Mouse (Mus musculus) cerebellum, postnatal 14 days (tissue): ENCODE results near the gene Ckm.

ENCODE experiments used
- DNase-seq, 2 experiments: peaks; one replicate each; pipeline ENCODE4 v3.0.0; 2021; ENCODE audit warnings: mixed read lengths in 2 of 2

Ckm gene

DNA sequence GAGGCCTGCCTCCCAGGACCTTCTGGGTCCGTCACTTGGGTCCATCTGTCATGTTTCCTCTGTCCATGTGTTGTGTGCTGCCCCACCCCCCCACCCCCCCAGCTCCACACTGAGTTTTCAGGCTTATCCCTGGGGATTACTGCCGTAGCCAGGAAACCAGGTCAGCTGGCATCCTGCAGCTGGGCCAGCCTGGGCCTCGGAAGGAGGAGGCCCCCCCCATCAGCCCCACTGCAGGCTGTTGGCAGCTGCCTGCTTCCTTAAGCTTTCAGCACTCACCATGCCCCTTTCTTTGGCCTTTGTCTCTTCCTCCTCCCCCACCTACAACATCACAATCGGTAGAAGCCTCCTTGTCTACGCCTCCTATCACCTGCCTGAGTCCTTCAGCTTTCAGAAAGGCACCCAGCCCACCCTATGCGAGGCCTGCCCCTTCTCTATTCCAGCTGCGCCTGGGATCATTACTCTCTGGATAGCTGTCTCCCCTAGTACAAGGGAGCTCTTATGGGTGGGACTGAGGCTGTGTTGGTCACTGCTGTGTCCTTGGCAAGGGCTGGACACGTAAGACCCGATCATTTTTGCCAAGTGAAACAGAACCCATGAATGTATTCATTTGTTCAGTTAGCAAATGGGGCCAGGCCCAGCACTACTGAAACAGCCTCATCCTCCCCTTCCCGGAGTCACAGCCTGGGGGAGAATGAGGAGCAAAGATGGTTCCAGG is 15.7 kb upstream of the Ckm start:
- DNase-seq = no peak

GRCm38 (mm10) chr7:19394484-19394883 is 10.1 kb upstream of the Ckm start:
- no peak for DNase-seq

GRCm38 (mm10) chr7:19399496-19400280 is 4.9 kb upstream of the Ckm start:
- DNase-seq = no peak

- no peak for DNase-seq
Observed at GRCm38 (mm10) chr7:19400946-19401345, 3.6 kb upstream of the Ckm start.

DNA sequence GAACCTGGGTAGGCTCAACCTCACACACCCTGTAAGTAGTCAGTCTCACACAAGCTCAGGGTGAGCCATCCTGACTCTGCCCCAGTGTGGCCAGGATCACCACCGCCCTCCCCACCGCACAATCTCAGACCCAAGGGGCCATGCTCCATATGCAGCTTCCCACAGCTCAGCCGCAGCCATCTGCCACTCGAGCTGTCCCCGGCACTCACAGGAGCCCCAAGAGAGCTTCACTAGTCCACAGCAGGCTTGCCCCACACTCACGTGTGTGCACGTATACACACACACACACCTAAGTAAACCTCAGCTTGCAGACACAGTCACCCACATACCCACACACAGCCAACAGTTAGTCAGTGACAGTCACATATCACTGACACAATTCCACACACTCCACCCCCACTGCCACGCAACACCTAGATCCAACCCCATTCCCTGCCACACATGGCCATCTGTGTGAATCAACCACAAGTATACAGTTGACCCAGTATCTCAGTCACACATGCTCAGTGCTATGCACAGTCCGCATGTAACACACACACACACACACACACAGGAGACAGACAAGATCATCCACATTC is 2.0 kb upstream of the Ckm start:
- DNase-seq = no peak

DNA sequence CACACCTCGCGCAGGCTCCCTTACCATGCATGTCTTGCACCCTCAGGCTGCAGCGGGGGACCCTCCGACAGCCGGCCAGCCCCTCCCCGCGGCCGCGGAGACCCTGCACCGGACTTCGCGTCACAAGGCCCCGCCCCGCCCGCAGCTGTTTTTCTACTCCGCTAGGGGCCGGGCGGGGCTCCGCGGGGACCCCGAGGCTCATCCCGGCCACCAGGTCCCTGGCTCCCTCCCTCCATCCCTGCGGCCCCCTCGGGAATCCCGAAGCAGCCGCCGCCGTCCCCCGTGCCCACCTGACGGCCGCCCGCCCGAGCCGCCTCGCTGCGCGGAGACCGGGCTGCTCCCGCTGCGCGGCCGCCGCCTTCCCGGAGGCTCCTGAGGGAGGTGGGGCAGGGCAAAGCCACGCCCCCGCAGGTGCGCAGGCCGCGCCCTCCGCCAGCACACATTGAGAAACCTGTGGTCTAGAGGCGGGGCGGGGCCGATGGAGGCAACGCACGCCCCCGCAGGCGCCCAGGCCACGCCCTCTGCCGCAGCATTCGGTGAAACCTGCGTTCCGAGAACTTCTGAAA is 762 bp upstream of the Ckm start, which contains the start of gene Klc3:
Gene Klc3, minus strand, starts transcription at position 374 of the 566 bp plus-strand sequence.
- DNase-seq = peak in 1 of 2 experiments; percentile 41

DNA sequence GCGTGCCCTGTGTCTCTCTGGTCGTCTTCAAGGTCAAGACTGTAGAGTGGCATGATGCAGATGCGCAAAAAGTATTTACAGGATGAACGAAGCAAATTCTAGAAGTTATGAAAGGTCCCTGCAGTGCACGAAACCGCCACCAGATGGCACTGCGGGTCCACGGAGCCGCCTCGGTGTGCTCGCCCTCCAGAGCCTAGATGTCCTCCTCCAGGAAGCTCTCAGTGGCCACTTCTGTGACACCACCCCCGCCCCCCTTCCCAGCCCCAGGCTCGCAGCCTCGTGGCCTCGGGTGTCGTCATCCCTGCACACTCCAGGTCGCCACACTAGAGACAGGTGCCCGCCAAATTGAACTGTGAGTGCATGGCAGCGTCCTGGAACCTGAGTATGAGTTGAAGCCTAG is 841 bp downstream of the Ckm start:
- DNase-seq = peak; percentile 89 to 93

DNA sequence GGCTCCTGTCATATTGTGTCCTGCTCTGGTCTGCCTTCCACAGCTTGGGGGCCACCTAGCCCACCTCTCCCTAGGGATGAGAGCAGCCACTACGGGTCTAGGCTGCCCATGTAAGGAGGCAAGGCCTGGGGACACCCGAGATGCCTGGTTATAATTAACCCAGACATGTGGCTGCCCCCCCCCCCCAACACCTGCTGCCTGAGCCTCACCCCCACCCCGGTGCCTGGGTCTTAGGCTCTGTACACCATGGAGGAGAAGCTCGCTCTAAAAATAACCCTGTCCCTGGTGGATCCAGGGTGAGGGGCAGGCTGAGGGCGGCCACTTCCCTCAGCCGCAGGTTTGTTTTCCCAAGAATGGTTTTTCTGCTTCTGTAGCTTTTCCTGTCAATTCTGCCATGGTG is 5.2 kb downstream of the Ckm start:
- DNase-seq = no peak

DNA sequence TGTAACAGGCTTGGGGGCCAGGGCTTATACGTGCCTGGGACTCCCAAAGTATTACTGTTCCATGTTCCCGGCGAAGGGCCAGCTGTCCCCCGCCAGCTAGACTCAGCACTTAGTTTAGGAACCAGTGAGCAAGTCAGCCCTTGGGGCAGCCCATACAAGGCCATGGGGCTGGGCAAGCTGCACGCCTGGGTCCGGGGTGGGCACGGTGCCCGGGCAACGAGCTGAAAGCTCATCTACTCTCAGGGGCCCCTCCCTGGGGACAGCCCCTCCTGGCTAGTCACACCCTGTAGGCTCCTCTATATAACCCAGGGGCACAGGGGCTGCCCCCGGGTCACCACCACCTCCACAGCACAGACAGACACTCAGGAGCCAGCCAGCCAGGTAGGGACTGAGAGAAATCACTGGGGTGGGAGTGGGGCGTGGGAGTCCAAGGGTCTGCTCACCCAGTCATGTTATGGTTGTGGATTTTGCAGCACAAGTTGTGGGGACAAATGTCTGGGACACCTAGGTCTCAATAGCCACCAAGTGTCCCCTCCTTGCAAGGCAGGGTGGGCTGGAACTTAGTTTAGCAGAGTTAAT is 6.3 kb downstream of the Ckm start:
- no peak for DNase-seq

DNA sequence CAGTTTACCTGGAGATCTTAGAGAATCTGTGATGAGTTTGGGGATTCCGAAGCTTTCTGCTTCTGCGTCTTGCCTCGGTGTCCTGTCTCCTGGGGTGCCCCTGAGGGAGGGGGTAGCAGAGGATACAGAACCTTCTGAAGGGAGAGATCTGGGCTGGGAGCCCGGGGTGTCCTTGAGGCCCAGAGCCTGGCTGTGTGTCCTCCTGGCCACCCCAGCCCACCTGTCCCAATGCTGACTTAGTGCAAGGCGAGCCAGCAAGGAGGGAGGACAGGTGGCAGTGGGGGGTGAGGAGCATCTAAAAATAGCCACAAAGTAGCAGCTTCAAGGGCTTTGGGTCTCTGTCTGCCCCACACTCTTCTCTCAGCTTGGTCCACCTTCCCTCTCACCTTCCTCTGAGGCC is 7.2 kb downstream of the Ckm start:
- DNase-seq = no peak

- DNase-seq = no peak
Observed at GRCm38 (mm10) chr7:19413525-19413924, 8.9 kb downstream of the Ckm start.

DNA sequence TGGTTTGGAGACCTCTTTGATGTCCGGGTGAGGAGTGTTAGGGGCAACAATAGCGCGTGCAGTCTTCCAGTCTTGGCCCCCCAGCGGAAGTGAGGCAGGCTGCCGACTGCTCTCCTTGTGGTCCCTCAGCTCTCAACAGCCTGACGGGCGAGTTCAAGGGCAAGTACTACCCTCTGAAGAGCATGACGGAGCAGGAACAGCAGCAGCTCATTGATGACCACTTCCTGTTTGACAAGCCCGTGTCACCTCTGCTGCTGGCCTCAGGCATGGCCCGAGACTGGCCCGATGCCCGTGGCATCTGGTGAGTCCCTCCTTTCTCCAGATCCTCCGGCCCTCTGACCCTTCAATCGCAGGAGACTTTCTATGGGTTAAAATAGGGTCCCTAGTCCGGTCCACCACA is 12.0 kb downstream of the Ckm start:
- DNase-seq = no peak

DNA sequence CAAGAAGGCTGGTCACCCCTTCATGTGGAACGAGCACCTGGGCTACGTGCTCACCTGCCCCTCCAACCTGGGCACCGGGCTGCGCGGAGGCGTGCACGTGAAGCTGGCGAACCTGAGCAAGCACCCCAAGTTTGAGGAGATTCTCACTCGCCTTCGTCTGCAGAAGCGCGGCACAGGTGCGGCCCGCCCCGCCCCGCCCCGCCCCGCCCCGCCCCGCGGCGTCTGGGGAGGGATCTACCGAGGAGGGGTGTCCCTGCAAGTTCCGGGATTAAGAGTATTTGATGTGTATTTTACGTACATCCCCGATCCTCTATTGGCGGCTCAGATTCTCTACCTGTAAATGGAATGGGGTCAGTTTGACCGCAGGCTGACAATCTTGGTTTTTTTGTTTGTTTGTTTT is 15.5 kb downstream of the Ckm start:
- no peak for DNase-seq

GRCm38 (mm10) chr7:19420821-19421636 is 16.5 kb downstream of the Ckm start:
- DNase-seq = peak; percentile 91 to 94

- no peak for DNase-seq
Observed at GRCm38 (mm10) chr7:19423083-19423482, 18.5 kb downstream of the Ckm start.

DNA sequence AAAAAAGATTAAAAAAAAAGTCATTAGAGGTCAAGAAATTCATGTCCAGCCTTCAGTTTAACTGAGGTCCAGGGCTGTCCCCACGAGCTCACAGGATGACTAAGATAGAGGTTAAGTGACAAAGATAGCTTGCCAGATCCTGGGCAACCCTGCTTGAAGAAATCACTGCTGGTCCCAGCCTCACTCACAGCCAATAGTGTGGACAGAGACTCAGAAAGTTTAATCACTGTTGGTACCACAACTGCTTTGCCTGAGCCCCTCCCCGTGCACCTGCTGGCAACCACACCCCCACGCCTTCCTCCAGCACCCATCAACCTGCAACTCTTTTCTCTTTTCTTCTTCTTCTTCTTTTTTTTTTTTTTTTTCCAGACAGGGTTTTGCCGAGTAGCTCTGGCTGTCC is 19.5 kb downstream of the Ckm start:
- no peak for DNase-seq

- DNase-seq = no peak
Observed at GRCm38 (mm10) chr7:19426349-19426748, 21.8 kb downstream of the Ckm start.

DNA sequence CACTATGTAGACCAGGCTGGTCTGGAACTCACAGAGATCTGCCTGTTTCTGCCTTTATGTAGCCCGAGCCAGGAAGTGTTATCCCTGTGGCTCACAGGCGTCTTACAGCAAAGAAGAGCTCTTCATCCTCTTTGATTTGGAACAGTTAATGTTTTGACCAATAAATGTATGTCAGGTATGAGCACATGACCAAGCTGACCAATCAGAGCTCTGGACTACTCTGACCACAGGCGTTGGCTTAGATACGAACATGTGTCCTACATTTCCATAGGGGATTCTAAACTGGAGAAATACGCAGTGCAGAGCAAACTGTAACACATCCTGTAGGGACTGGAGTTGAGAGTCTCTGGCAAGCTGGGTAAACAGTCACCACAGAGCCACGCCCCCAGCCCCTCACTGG is 22.3 kb downstream of the Ckm start:
- no peak for DNase-seq

- DNase-seq = no peak
Observed at GRCm38 (mm10) chr7:19427999-19428650, 23.5 kb downstream of the Ckm start.

GRCm38 (mm10) chr7:19429726-19430125 is 25.1 kb downstream of the Ckm start:
- DNase-seq = peak; percentile 81

GRCm38 (mm10) chr7:19430402-19430801 is 25.8 kb downstream of the Ckm start:
- DNase-seq = no peak

DNA sequence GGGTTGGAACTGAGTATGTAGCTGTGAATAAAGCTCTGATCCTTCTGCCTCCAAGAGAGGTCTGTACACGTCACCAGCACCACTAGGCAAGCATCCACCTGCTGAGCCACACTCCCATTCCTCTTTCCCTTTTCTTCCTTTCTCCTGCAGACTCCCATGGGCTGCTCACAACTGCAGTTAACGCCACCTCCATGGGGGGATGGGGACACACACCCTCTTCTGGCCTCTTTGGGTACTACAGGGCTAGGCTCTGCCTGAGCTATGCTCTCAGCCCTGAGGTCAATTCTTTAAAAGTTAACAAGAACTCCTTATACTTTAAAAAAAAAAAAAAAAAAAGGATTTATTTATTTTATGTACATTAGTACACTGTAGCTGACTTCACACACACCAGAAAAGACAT is 27.9 kb downstream of the Ckm start:
- no peak for DNase-seq
